Mouse (Mus musculus) hindbrain, postnatal 0 days (tissue): ENCODE data around the gene Abhd14a. TPM values are rescaled to one million over a fixed set of nuclear protein-coding genes. Genes with fewer than 3 reads are reported as not detected.

Source experiments
- ATAC-seq: fragments of 200-750 bp; cut with Nextera tagmentation; 2 replicates; pipeline ENCODE4 v1.8.0; 2017; ENCODE audit warnings: mild to moderate bottlenecking, moderate TSS enrichment, moderate library complexity
- DNase-seq: peaks from one replicate; pipeline ENCODE4 v3.0.0-alpha.2; 2015; ENCODE audit warnings: low spot score
- H3K27ac ChIP-seq: fragments of 300-500 bp; sonication (generic); 2 replicates; pipeline ENCODE4 v1.5.1; 2014; ENCODE audit warnings: mild to moderate bottlenecking
- H3K27me3 ChIP-seq: fragments of 300-500 bp; sonication (generic); 2 replicates; pipeline ENCODE4 v1.6.1; 2014; ENCODE audit warnings: low read length, mixed read lengths; ENCODE audit not compliant: insufficient read depth
- H3K36me3 ChIP-seq: fragments of 300-500 bp; sonication (generic); 2 replicates; pipeline ENCODE4 v1.6.1; 2014; ENCODE audit warnings: low read length, mixed read lengths; ENCODE audit not compliant: insufficient read depth
- H3K4me1 ChIP-seq: fragments of 300-500 bp; sonication (generic); 2 replicates; pipeline ENCODE4 v1.6.1; 2014; ENCODE audit warnings: antibody characterized with exemption, low read length, mixed read lengths; ENCODE audit not compliant: insufficient read depth
- H3K4me2 ChIP-seq: fragments of 300-500 bp; sonication (generic); 2 replicates; pipeline ENCODE4 v1.6.1; 2014; ENCODE audit warnings: low read depth, mild to moderate bottlenecking, low read length, moderate library complexity, mixed read lengths
- H3K4me3 ChIP-seq: fragments of 300-500 bp; sonication (generic); 2 replicates; pipeline ENCODE4 v1.5.1; 2014; ENCODE audit warnings: low read length
- H3K9ac ChIP-seq: fragments of 300-500 bp; sonication (generic); replicated peaks from 2 replicates; pipeline ENCODE4 v1.6.1; 2014; ENCODE audit warnings: mild to moderate bottlenecking, low read length, moderate library complexity, mixed read lengths
- H3K9me3 ChIP-seq: fragments of 300-500 bp; sonication (generic); 2 replicates; pipeline ENCODE4 v1.6.1; 2016; ENCODE audit warnings: low read length, mixed read lengths
- CTCF ChIP-seq: IDR thresholded peaks from 2 replicates; pipeline ENCODE4 v1.5.1; 2016; ENCODE audit warnings: antibody characterized with exemption, control low read depth, low read depth
- WGBS: fragments of 180-500 bp; shearing (Covaris S2); extraction: QIAGEN DNeasy Blood & Tissue Kit; methylation state at CpG from one replicate; pipeline ENCODE4 v1.1.7; 2014; 5-methylcytosine and 5-hydroxymethylcytosine counted together
- polyA plus RNA-seq: library from polyadenylated mRNA; unstranded; fragments of >200 nt; fragmentation: Nextera tagmentation; extraction: Ambion mirVana; gene quantifications from 2 replicates; pipeline ENCODE4 v1.2.1, GENCODE M21; 2015
- total RNA-seq: library from RNA; depleted of rRNA; stranded (reverse); fragments of >200 nt; gene quantifications from 2 replicates; pipeline ENCODE4 v1.2.3, GENCODE M21; 2014

Gene Abhd14a
- total and polyA plus RNA-seq, 2 experiments from 2014 or later = 62.1 to 66.8 TPM

DNA sequence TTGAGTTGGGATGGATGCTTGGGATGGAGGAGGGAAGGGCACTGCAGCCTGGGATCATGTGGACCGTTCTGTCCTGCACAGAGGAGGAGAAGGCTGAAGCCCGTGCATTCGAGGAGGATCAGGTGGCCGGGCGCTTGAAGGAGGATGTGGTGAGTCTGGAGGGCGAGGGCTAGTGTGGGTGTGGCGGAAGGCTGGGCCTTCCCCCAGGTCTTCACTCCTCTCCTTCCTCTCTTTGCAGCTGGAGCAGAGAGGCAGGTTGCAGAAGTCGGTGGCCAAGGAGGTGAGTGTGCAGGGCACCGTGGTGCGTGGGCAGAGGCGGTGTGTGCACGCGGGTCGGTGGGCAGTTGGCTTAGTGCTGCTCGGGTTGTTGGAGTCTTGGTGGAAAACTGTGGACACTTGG is 33.6 kb upstream of the Abhd14a start:
- H3K36me3 ChIP-seq = peaks cover 28% of the 10 kb centered on the region
- H3K4me3 ChIP-seq = no peak overlapping the region
- H3K27ac ChIP-seq = no peak overlapping the region
- 97% methylated on average over 15 of the region's 15 CpGs for WGBS
- TF ChIP-seq CTCF = no peak
- no peaks in the 10 kb centered on the region for H3K9me3 ChIP-seq
- no peaks in the 10 kb centered on the region for H3K27me3 ChIP-seq
- ATAC-seq = no peak
- H3K9ac ChIP-seq = no peak overlapping the region
- H3K4me2 ChIP-seq = no peak overlapping the region
- peaks cover 14% of the 10 kb centered on the region; the same call in 1 of the 2 replicates for H3K4me1 ChIP-seq
- DNase-seq = no peak

DNA sequence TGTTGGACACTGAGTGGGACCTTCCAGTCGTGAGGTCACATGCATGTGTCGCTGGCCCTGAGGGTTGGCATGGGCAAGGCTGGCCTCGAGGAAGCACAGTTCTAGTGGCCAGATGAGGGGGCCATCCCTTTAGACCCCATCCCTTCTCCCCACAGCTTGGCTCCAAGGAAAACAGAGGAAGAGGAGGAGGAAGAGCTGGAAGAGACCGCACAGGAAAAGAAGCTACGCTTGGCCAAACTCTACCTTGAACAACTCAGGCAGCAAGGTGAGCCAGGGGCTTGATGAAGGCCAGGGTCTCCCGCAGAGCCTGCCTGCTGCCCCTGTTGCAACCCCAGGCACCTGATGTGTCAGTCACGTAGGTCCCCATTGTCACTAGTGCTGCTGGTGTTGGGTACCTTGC is 33.1 kb upstream of the Abhd14a start:
- ATAC-seq (no peak), DNase-seq (no peak)
- Histone ChIP-seq H3K27me3 (no peaks in the 10 kb centered on the region), H3K4me3 (no peak overlapping the region), H3K9ac (no peak overlapping the region), H3K36me3 (peaks cover 27% of the 10 kb centered on the region), H3K27ac (no peak overlapping the region), H3K4me1 (peaks cover 16% of the 10 kb centered on the region; the same call in 1 of the 2 replicates), H3K4me2 (no peak overlapping the region), H3K9me3 (no peaks in the 10 kb centered on the region)
- 95% methylated on average over 6 of the region's 7 CpGs for WGBS
- no peak for TF ChIP-seq CTCF

DNA sequence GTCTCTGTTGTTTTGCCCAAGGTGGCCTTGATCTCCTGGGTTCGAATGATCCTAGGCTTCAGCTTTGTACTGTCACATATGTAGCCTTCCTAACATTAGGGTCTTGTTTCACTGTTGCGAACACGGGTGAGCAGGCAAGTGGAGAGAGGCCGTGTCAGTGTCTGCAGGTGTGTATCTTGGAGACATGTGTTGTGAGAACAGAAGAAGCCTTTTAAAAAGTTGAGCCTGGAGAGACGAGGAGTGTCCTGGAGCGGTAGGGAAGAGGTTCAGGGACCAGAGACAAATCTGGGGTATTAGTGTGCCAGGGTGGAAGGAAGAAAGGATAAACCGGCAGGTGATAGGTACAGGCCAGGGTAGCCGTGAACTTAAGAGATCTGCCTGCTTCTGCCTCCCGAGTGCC is 30.6 kb upstream of the Abhd14a start:
- Histone ChIP-seq H3K9me3 (no peaks in the 10 kb centered on the region), H3K4me1 (peaks cover 23% of the 10 kb centered on the region; the same call in 1 of the 2 replicates), H3K4me3 (peak overlapping the region; percentile 79), H3K36me3 (peaks cover 5% of the 10 kb centered on the region; the same call in 1 of the 2 replicates), H3K9ac (peak overlapping the region; percentile 57), H3K27ac (no peak overlapping the region), H3K4me2 (peak overlapping the region; percentile 96), H3K27me3 (no peaks in the 10 kb centered on the region)
- ATAC-seq = no peak
- no peak for DNase-seq
- WGBS = 87% methylated on average over 9 of the region's 9 CpGs
- TF ChIP-seq CTCF = no peak

DNA sequence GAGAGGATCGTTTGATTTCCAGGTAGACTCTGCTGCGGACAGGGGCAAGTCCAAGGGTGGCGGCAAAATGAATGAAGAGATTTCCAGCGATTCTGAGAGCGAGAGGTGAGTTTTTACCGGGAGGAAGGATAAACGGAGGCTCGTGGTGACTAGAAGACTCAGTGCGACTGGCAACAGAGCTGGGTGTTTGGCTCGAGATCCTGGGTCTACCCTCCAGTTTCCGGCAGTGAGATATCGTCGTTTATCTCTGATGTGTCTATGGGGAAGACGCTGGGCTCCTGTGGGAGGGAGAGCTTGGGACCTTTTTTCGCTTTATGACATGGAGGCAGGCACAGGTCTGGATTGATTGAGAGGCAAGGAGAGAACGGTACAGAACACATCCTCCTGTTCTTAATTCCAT is 30.2 kb upstream of the Abhd14a start:
- 5% methylated on average over 16 of the region's 16 CpGs for WGBS
- peak overlapping the region; percentile 59; the same call in 1 of the 2 replicates for H3K27ac ChIP-seq

DNA sequence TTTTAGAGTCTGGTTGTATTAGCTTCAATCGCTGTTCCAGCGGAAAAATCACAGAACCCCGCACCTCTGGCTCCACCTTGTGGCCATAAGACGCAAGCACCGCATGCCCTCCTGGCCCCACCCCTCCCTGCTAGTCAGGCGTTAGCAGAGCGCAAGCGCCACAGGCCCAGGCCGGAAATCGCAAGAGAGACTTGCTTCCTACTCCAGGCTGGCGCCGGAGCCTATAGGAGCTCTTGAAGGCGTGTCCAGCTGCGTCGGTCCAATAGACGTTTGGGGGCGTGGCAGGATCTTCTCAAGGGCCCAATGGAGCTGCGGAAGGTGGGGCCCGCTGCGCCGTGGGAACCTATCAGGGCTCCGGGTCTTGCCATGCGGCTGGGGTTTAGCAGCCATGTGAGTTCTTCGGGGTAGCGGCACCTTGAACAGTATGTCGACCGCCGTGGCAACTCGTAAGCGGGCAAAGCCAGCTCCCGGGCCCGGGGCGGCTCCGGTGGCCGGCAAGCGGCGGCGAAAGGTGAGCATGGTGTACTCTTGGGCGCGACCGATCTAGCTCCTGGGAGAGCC is 29.5 kb upstream of the Abhd14a start, which contains the start of gene Parp3:
TSS of gene Parp3 (minus strand) at position 26 of the 561 bp plus-strand sequence.
- under 1% methylated on average over 41 of the region's 41 CpGs for WGBS
- peak within 1 kb of the TSS; percentile 79 for H3K4me3 ChIP-seq

More for the DNA sequence above, 30.2 kb upstream of the Abhd14a start:
- Histone ChIP-seq H3K4me3 (peak overlapping the region; percentile 79), H3K9ac (peak overlapping the region; percentile 57), H3K36me3 (0 out of 2 replicates have a peak, but pooled peaks cover under 1% of the 10 kb centered on the region), H3K4me2 (peak overlapping the region; percentile 96), H3K27me3 (no peaks in the 10 kb centered on the region), H3K9me3 (no peaks in the 10 kb centered on the region), H3K4me1 (peaks cover 23% of the 10 kb centered on the region; the same call in 1 of the 2 replicates)
- DNase-seq (no peak), ATAC-seq (no peak)
- no peak for TF ChIP-seq CTCF

DNA sequence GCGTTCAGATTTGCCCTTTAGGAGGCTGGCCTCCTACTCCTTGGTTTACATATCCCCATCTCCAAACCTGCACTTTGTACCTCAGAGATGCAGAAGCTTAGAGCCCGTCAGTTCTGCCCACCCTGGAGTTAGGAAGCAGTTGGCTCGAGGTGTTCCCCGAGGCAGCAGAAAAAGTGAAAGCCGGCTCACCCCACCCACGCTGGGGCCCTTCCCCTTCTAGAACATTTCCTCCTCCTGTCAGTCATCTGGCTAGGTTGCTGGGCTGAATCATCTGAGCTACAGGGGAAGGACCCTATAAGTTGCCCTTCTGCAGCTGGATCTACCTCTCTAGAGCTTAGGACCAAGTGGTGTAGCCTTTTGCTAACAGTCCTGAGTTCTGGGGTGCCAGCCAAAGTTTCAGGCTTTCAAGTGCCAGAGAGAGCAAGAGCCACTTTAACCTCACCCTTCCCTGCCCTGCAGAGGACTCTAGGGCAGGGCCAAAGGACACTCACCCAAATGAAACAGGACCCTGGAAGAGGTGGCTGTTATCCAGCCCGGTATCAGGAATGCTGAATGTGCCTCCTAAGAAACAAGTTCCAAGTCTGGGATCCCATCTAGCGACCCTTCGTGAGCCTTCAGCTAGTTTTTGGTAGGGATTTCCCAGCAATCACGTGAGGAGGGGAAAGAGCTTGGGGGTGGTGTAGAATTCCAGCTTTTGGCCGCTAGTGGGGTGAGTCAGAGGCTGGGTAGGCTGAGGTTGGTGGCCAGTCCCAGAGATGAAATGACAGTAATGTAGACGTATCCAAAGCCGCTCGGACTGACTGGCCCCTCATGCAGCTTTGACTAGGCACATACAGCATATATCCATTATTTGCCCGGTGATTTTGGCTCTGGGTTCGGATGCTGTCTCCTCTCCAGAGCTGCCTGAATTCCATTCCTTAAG is 28.8 kb upstream of the Abhd14a start:
- 32% methylated on average over 16 of the region's 16 CpGs for WGBS
- H3K27ac ChIP-seq = peak overlapping the region; percentile 33; the same call in 1 of the 2 replicates
- H3K36me3 ChIP-seq = no peaks in the 10 kb centered on the region
- H3K4me3 ChIP-seq = no peak overlapping the region
- H3K4me2 ChIP-seq = peak overlapping the region; percentile 40; the same call in 1 of the 2 replicates
- no peaks in the 10 kb centered on the region for H3K9me3 ChIP-seq
- H3K9ac ChIP-seq = no peak overlapping the region
- no peaks in the 10 kb centered on the region for H3K27me3 ChIP-seq
- ATAC-seq (no peak; the same call in 1 of the 2 replicates), DNase-seq (peak; percentile 24)
- TF ChIP-seq CTCF = no peak
- H3K4me1 ChIP-seq = peaks cover 23% of the 10 kb centered on the region; the same call in 1 of the 2 replicates

More for the DNA sequence above, 29.5 kb upstream of the Abhd14a start, which contains the start of gene Parp3:
- DNase-seq (peak; percentile 100), ATAC-seq (peak; percentile 99)
- Histone ChIP-seq H3K27ac (peak within 1 kb of the TSS; percentile 59; the same call in 1 of the 2 replicates), H3K4me2 (peak within 1 kb of the TSS; percentile 96), H3K4me1 (peaks cover 23% of the 10 kb centered on the region; the same call in 1 of the 2 replicates), H3K36me3 (no peaks in the 10 kb centered on the region), H3K9me3 (no peaks in the 10 kb centered on the region), H3K27me3 (no peaks in the 10 kb centered on the region), H3K9ac (peak within 1 kb of the TSS; percentile 57)
- peak; percentile 97 for TF ChIP-seq CTCF
